ENCODE assay signal across 14 mouse cellular contexts in the genomic region with DNA sequence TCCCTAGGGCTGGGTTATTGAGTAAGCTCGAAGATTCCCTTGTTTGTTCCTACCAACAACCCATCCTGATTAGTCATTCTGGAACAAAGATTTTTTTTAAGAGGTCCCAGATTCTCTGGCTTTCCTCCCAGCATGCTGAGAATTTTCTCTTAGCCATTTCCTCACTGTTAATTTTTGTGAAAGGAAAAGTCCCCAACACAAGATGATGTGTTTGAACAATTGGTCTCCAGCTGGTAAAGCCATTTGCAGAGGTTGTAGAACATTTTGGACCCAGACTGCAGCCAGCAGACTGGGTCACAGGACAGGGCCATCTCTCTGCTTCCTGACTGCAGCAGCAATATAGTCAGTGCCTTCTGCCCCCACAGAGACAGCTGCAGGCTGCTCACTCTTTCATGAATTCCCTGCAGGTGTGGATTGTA. TPM values are rescaled to one million over a fixed set of nuclear protein-coding genes. Genes with fewer than 3 reads are reported as not detected.
DNase-seq lines count a peak whose midpoint lies in the region; ATAC-seq lines count a peak whose summit lies in the region.
"Had no signal": no experiment of that assay in that cellular context is flagged by ENCODE, and none has a peak within 500 bp of the region (broad histone marks: within the 10 kb centered on the region; RNA-seq: fewer than 3 reads in every experiment).

No protein-coding gene starts in this region.

- no peak overlapping the region for H3K27ac ChIP-seq in forebrain, embryonic 12.5 days
- H3K27ac ChIP-seq: forebrain, embryonic 10.5 days; hindbrain, embryonic 10.5 days had no signal

- H3K36me3 ChIP-seq in forebrain, embryonic 12.5 days (replicated peaks) = no peaks in the 10 kb centered on the region
- H3K36me3 ChIP-seq: forebrain, embryonic 10.5 days; hindbrain, embryonic 10.5 days had no signal

- H3K27me3 ChIP-seq in forebrain, embryonic 12.5 days = no peaks in the 10 kb centered on the region

- ATAC-seq in forebrain, embryonic 12.5 days (ENCODE audit: low FRiP score) = no peak
- no peak for ATAC-seq in frontal cortex, adult (ENCODE audit: low TSS enrichment)
- ATAC-seq: midbrain, embryonic 16.5 days had no signal

- H3K4me2 ChIP-seq in forebrain, embryonic 12.5 days = no peak overlapping the region

- no peaks in the 10 kb centered on the region for H3K4me1 ChIP-seq in forebrain, embryonic 12.5 days
- H3K4me1 ChIP-seq: forebrain, embryonic 10.5 days; hindbrain, embryonic 10.5 days had no signal

- intact Hi-C loops in gastrocnemius, postnatal 36 days (cut with DNase I) = no loop called here

- H3K9ac ChIP-seq in forebrain, embryonic 12.5 days = no peak overlapping the region

- H3K9me3 ChIP-seq in forebrain, embryonic 12.5 days = no peaks in the 10 kb centered on the region
- H3K9me3 ChIP-seq: forebrain, embryonic 10.5 days had no signal

- peak; percentile 12 for DNase-seq in kidney, postnatal 14 days
- no peak for DNase-seq in kidney, adult 11 months
- peak; percentile 32 to 46 for DNase-seq in gastrocnemius, postnatal 36 days
- DNase-seq in lung, postnatal 14 days = peak; percentile 35
- no peak for DNase-seq in right cerebral cortex, postnatal 4 days
- no peak for DNase-seq in frontal cortex, postnatal 36 days (ENCODE audit: low spot score in 2 of 2)

- WGBS in forebrain, embryonic 12.5 days = 85% methylated on average over 1 of the region's 1 CpGs

- H3K4me3 ChIP-seq in forebrain, embryonic 12.5 days (replicated peaks) = no peak overlapping the region
- H3K4me3 ChIP-seq: forebrain, embryonic 10.5 days; hindbrain, embryonic 10.5 days had no signal

RNA-seq across cellular contexts. Expression of a gene that starts 28.3 kb away (rescaled TPM):
- total RNA-seq in gastrocnemius, postnatal 36 days (2021) = 10 to 100 TPM; 25.7 to 28.1 TPM
- 18.7 and 20.5 TPM in 2 replicates for polyA plus RNA-seq in forebrain, embryonic 12.5 days (2016; fragmentation: Nextera tagmentation; extraction: Ambion mirVana)

RNA-seq across cellular contexts. Expression of a gene that starts 58.3 kb away (rescaled TPM):
- total RNA-seq in gastrocnemius, postnatal 36 days (2021) = not detected
- polyA plus RNA-seq in forebrain, embryonic 12.5 days (2016; fragmentation: Nextera tagmentation; extraction: Ambion mirVana) = not detected in 2 replicates
- total RNA-seq: left cerebral cortex, adult 8-10 months had no signal
- polyA plus RNA-seq: forebrain, embryonic 10.5 days; hindbrain, embryonic 10.5 days; kidney, embryonic 14.5 days; liver, embryonic 16.5 days; midbrain, embryonic 16.5 days had no signal

Comparison
In these comparisons a context has a peak if more than half of its experiments do, and no peak if none do; other contexts are left out.
1. DNase-seq: peak in kidney, postnatal 14 days (single experiment), gastrocnemius, postnatal 36 days (2 of 2) and lung, postnatal 14 days (single experiment); none in kidney, adult 11 months (single experiment), right cerebral cortex, postnatal 4 days (single experiment) and frontal cortex, postnatal 36 days (0 of 2).